Mouse (Mus musculus): Measurements from ENCODE around the gene Armt1. TPM values are rescaled to one million over a fixed set of nuclear protein-coding genes. Genes with fewer than 3 reads are reported as not detected.

Gene Armt1
- total and polyA plus RNA-seq, 2 experiments from 2014 or later = 6.1 to 17.6 TPM

GRCm38 (mm10) chr10:4480929-4481328, 48.7 kb downstream of the Armt1 start:
- ATAC-seq (no peak), DNase-seq (no peak)
- WGBS = 77% methylated on average over 3 of the region's 3 CpGs

GRCm38 (mm10) chr10:4481695-4482094, 49.4 kb downstream of the Armt1 start:
- Histone ChIP-seq H3K27me3 (ENCODE audit: insufficient read depth, low read length) (no peaks in the 10 kb centered on the region), H3K36me3 (ENCODE audit: insufficient read depth) (no peaks in the 10 kb centered on the region), H3K9me3 (ENCODE audit: low read length) (no peaks in the 10 kb centered on the region), H3K4me2 (ENCODE audit: low read depth) (no peak overlapping the region), H3K4me3 (ENCODE audit: low read depth, low read length) (no peak overlapping the region), H3K4me1 (ENCODE audit: insufficient read depth) (no peaks in the 10 kb centered on the region), H3K27ac (ENCODE audit: low read depth, low read length) (no peak overlapping the region), H3K9ac (no peak overlapping the region)
- no peak for TF ChIP-seq CTCF (IDR thresholded peaks at IDR 0.05; ENCODE audit: low read depth)
- ATAC-seq (no peak), DNase-seq (no peak)
- WGBS = 82% methylated on average over 8 of the region's 8 CpGs

More at GRCm38 (mm10) chr10:4480929-4481328, 48.7 kb downstream of the Armt1 start:
- H3K36me3 ChIP-seq (ENCODE audit: insufficient read depth) = no peaks in the 10 kb centered on the region
- H3K27ac ChIP-seq (ENCODE audit: low read depth, low read length) = no peak overlapping the region
- H3K9ac ChIP-seq = no peak overlapping the region
- no peak overlapping the region for H3K4me3 ChIP-seq (ENCODE audit: low read depth, low read length)
- H3K27me3 ChIP-seq (ENCODE audit: insufficient read depth, low read length) = no peaks in the 10 kb centered on the region
- no peaks in the 10 kb centered on the region for H3K4me1 ChIP-seq (ENCODE audit: insufficient read depth)
- no peaks in the 10 kb centered on the region for H3K9me3 ChIP-seq (ENCODE audit: low read length)
- TF ChIP-seq CTCF (IDR thresholded peaks at IDR 0.05; ENCODE audit: low read depth) = no peak
- no peak overlapping the region for H3K4me2 ChIP-seq (ENCODE audit: low read depth)

GRCm38 (mm10) chr10:4482355-4482754, 50.1 kb downstream of the Armt1 start, which contains the start of gene Ccdc170:
Gene Ccdc170 (plus strand): TSS chr10:4482502.
- no peaks in the 10 kb centered on the region for H3K4me1 ChIP-seq (ENCODE audit: insufficient read depth)
- WGBS = 35% methylated on average over 11 of the region's 11 CpGs
- H3K36me3 ChIP-seq (ENCODE audit: insufficient read depth) = no peaks in the 10 kb centered on the region
- no peaks in the 10 kb centered on the region for H3K9me3 ChIP-seq (ENCODE audit: low read length)
- ATAC-seq (no peak), DNase-seq (no peak)
- H3K9ac ChIP-seq = no peak within 1 kb of the TSS
- no peak within 1 kb of the TSS for H3K27ac ChIP-seq (ENCODE audit: low read depth, low read length)
- no peak for TF ChIP-seq CTCF (IDR thresholded peaks at IDR 0.05; ENCODE audit: low read depth)
- no peak within 1 kb of the TSS for H3K4me3 ChIP-seq (ENCODE audit: low read depth, low read length)
- no peak within 1 kb of the TSS for H3K4me2 ChIP-seq (ENCODE audit: low read depth)
- H3K27me3 ChIP-seq (ENCODE audit: insufficient read depth, low read length) = no peaks in the 10 kb centered on the region

GRCm38 (mm10) chr10:4483848-4484247, 51.6 kb downstream of the Armt1 start:
- H3K4me3 ChIP-seq (ENCODE audit: low read depth, low read length) = no peak overlapping the region
- no peaks in the 10 kb centered on the region for H3K27me3 ChIP-seq (ENCODE audit: insufficient read depth, low read length)
- TF ChIP-seq CTCF (IDR thresholded peaks at IDR 0.05; ENCODE audit: low read depth) = no peak
- DNase-seq (no peak), ATAC-seq (no peak)
- H3K9me3 ChIP-seq (ENCODE audit: low read length) = no peaks in the 10 kb centered on the region
- no peak overlapping the region for H3K9ac ChIP-seq
- no peak overlapping the region for H3K4me2 ChIP-seq (ENCODE audit: low read depth)
- H3K27ac ChIP-seq (ENCODE audit: low read depth, low read length) = no peak overlapping the region
- no peaks in the 10 kb centered on the region for H3K36me3 ChIP-seq (ENCODE audit: insufficient read depth)
- WGBS = 96% methylated on average over 1 of the region's 1 CpGs
- no peaks in the 10 kb centered on the region for H3K4me1 ChIP-seq (ENCODE audit: insufficient read depth)

- ATAC-seq = no peak
- WGBS = 82% methylated on average over 9 of the region's 9 CpGs
- H3K4me2 ChIP-seq (ENCODE audit: low read depth) = no peak overlapping the region
Measured at GRCm38 (mm10) chr10:4484986-4485385, 52.7 kb downstream of the Armt1 start.

GRCm38 (mm10) chr10:4489865-4490264, 57.6 kb downstream of the Armt1 start:
- no peak overlapping the region for H3K4me3 ChIP-seq (ENCODE audit: low read depth, low read length)
- no peaks in the 10 kb centered on the region for H3K36me3 ChIP-seq (ENCODE audit: insufficient read depth)
- H3K9me3 ChIP-seq (ENCODE audit: low read length) = no peaks in the 10 kb centered on the region
- no peak for TF ChIP-seq CTCF (IDR thresholded peaks at IDR 0.05; ENCODE audit: low read depth)
- no peaks in the 10 kb centered on the region for H3K27me3 ChIP-seq (ENCODE audit: insufficient read depth, low read length)
- no peak overlapping the region for H3K9ac ChIP-seq
- DNase-seq (no peak), ATAC-seq (no peak)
- no peaks in the 10 kb centered on the region for H3K4me1 ChIP-seq (ENCODE audit: insufficient read depth)
- WGBS = 70% methylated on average over 5 of the region's 5 CpGs
- no peak overlapping the region for H3K4me2 ChIP-seq (ENCODE audit: low read depth)
- no peak overlapping the region for H3K27ac ChIP-seq (ENCODE audit: low read depth, low read length)

More at GRCm38 (mm10) chr10:4484986-4485385, 52.7 kb downstream of the Armt1 start:
- H3K27me3 ChIP-seq (ENCODE audit: insufficient read depth, low read length) = no peaks in the 10 kb centered on the region
- H3K27ac ChIP-seq (ENCODE audit: low read depth, low read length) = no peak overlapping the region
- no peaks in the 10 kb centered on the region for H3K9me3 ChIP-seq (ENCODE audit: low read length)
- DNase-seq = no peak
- TF ChIP-seq CTCF (IDR thresholded peaks at IDR 0.05; ENCODE audit: low read depth) = no peak
- no peak overlapping the region for H3K4me3 ChIP-seq (ENCODE audit: low read depth, low read length)
- H3K4me1 ChIP-seq (ENCODE audit: insufficient read depth) = no peaks in the 10 kb centered on the region
- H3K9ac ChIP-seq = no peak overlapping the region
- no peaks in the 10 kb centered on the region for H3K36me3 ChIP-seq (ENCODE audit: insufficient read depth)

GRCm38 (mm10) chr10:4491281-4491680, 59.0 kb downstream of the Armt1 start:
- no peaks in the 10 kb centered on the region for H3K9me3 ChIP-seq (ENCODE audit: low read length)
- H3K27ac ChIP-seq (ENCODE audit: low read depth, low read length) = no peak overlapping the region
- H3K27me3 ChIP-seq (ENCODE audit: insufficient read depth, low read length) = no peaks in the 10 kb centered on the region
- no peak overlapping the region for H3K4me3 ChIP-seq (ENCODE audit: low read depth, low read length)
- DNase-seq (no peak), ATAC-seq (no peak)
- H3K36me3 ChIP-seq (ENCODE audit: insufficient read depth) = no peaks in the 10 kb centered on the region
- TF ChIP-seq CTCF (IDR thresholded peaks at IDR 0.05; ENCODE audit: low read depth) = no peak
- H3K9ac ChIP-seq = no peak overlapping the region
- no peaks in the 10 kb centered on the region for H3K4me1 ChIP-seq (ENCODE audit: insufficient read depth)
- WGBS = 30% methylated on average over 2 of the region's 3 CpGs
- no peak overlapping the region for H3K4me2 ChIP-seq (ENCODE audit: low read depth)
